Mouse (Mus musculus) liver, embryonic 13.5 days (tissue): ENCODE results near the gene Polr3gl. TPM values are rescaled to one million over a fixed set of nuclear protein-coding genes. Genes with fewer than 3 reads are reported as not detected.

Experiments used
- ATAC-seq: fragments of 200-750 bp; cut with Nextera tagmentation; 2 replicates; pipeline ENCODE4 v1.8.0; 2017; ENCODE audit warnings: low read depth, mild to moderate bottlenecking, moderate number of reproducible peaks, moderate library complexity
- DNase-seq: peaks from one replicate; pipeline ENCODE4 v3.0.0; 2022
- H3K27ac ChIP-seq: fragments of 300-500 bp; sonication (generic); 2 replicates; pipeline ENCODE4 v1.5.1; 2015; ENCODE audit warnings: moderate library complexity, mild to moderate bottlenecking, inconsistent platforms
- H3K27me3 ChIP-seq: fragments of 300-500 bp; sonication (generic); 2 replicates; pipeline ENCODE4 v1.6.1; 2015; ENCODE audit warnings: mild to moderate bottlenecking, inconsistent platforms
- H3K36me3 ChIP-seq: fragments of 300-500 bp; sonication (generic); 2 replicates; pipeline ENCODE4 v1.6.1; 2015; ENCODE audit warnings: mild to moderate bottlenecking, inconsistent platforms
- H3K4me1 ChIP-seq: fragments of 300-500 bp; sonication (generic); replicated peaks from 2 replicates; pipeline ENCODE4 v1.6.1; 2015; ENCODE audit warnings: inconsistent platforms
- H3K4me2 ChIP-seq: fragments of 300-500 bp; sonication (generic); 2 replicates; pipeline ENCODE4 v1.6.1; 2015; ENCODE audit warnings: inconsistent platforms, mild to moderate bottlenecking, moderate library complexity
- H3K4me3 ChIP-seq: fragments of 300-500 bp; sonication (generic); replicated peaks from 2 replicates; pipeline ENCODE4 v1.5.1; 2015; ENCODE audit warnings: mild to moderate bottlenecking, inconsistent platforms
- H3K9ac ChIP-seq: fragments of 300-500 bp; sonication (generic); 2 replicates; pipeline ENCODE4 v1.6.1; 2015; ENCODE audit warnings: mild to moderate bottlenecking, inconsistent platforms
- H3K9me3 ChIP-seq: fragments of 300-500 bp; sonication (generic); replicated peaks from 2 replicates; pipeline ENCODE4 v1.6.1; 2016; ENCODE audit warnings: inconsistent platforms
- WGBS: fragments of 180-500 bp; shearing (Covaris S2); methylation state at CpG from one replicate; pipeline ENCODE4 v1.1.7; 2015; ENCODE audit not compliant: insufficient replicate concordance; 5-methylcytosine and 5-hydroxymethylcytosine counted together
- polyA plus RNA-seq: library from polyadenylated mRNA; unstranded; fragments of >200 nt; fragmentation: Nextera tagmentation; extraction: Ambion mirVana; gene quantifications from 2 replicates; pipeline ENCODE4 v1.2.1, GENCODE M21; 2015

Gene Polr3gl
- polyA plus RNA-seq, 1 experiment from 2014 or later, result 13.0 TPM

GRCm38 (mm10) chr3:96569966-96570605 is 23.9 kb downstream of the Polr3gl start:
- no peak overlapping the region for H3K4me2 ChIP-seq
- no peaks in the 10 kb centered on the region for H3K27me3 ChIP-seq
- no peaks in the 10 kb centered on the region for H3K36me3 ChIP-seq
- H3K9ac ChIP-seq, result no peak overlapping the region
- H3K9me3 ChIP-seq, result no peaks in the 10 kb centered on the region
- ATAC-seq, result no peak
- H3K27ac ChIP-seq, result peak overlapping the region; percentile 41
- 75% methylated on average over 11 of the region's 11 CpGs for WGBS
- peaks cover 46% of the 10 kb centered on the region for H3K4me1 ChIP-seq
- DNase-seq, result no peak
- no peak overlapping the region for H3K4me3 ChIP-seq

- no peaks in the 10 kb centered on the region for H3K36me3 ChIP-seq
- no peak overlapping the region for H3K9ac ChIP-seq
- peaks cover 50% of the 10 kb centered on the region for H3K4me1 ChIP-seq
- no peaks in the 10 kb centered on the region for H3K27me3 ChIP-seq
- WGBS, result 87% methylated on average over 13 of the region's 13 CpGs
- no peak overlapping the region; the same call in 1 of the 2 replicates for H3K27ac ChIP-seq
- no peak overlapping the region for H3K4me3 ChIP-seq
- no peak overlapping the region for H3K4me2 ChIP-seq
- H3K9me3 ChIP-seq, result no peaks in the 10 kb centered on the region
- DNase-seq, result no peak
- no peak for ATAC-seq
Measured at GRCm38 (mm10) chr3:96569506-96569905, 24.5 kb downstream of the Polr3gl start.

DNA sequence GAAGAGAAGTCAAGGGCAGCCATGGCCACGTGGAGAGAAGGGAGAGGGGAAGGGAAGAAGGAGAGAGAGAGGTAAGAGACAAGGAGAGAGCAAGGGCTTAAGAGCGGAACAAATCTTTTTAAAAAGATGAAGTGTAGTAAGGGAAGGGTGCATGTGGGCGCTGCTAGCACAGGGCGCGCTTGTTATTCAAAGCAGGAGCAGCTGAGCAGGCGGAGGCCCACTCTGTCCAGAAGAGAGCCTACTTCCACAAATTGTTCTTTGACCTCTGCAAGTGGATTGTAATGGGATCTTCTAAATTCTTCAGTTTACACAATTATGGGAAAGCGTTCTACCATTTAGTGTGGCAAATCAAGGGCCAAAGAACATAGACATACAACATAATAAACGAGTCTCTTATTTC is 25.4 kb downstream of the Polr3gl start:
- Histone ChIP-seq H3K4me2 (no peak overlapping the region), H3K9ac (no peak overlapping the region), H3K27ac (no peak overlapping the region), H3K4me1 (peaks cover 50% of the 10 kb centered on the region), H3K27me3 (no peaks in the 10 kb centered on the region), H3K4me3 (no peak overlapping the region), H3K36me3 (no peaks in the 10 kb centered on the region), H3K9me3 (no peaks in the 10 kb centered on the region)
- no peak for DNase-seq
- no peak for ATAC-seq
- 68% methylated on average over 8 of the region's 8 CpGs for WGBS

DNA sequence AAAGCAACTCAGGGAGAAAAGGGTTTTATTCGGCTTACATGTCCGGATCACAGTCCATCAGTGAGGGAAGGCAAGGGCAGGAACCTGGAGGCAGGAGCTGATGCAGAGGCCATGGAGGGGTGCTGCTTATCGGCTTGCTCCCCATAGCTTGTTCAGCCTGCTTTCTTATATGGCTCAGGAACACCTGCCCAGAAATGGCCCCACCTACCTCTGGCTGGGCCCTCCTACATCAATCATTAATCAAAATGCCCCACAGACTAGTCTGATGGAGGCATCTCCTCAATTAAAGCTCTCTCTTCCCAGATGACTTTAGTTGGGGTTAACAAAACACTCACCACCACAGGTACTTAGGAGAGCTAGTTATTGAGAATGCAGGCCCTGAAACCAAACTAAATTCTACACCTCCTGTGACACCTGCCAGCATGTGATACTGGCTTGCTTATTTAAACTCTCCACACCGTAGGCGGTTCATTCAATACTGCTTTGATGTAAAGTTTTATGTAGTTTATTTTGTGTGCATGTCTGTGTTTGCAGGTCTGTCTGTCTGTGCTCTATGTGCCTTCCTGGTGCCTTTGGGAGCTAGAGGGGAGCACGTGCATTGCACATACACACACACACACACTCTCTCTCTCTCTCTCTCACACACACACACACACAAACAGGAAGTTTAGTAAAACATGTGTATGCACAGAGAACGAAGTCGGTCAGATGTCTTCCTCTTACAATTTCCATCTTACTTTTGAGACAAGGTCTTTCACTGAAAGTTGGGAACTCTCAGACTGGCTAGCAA is 27.1 kb downstream of the Polr3gl start:
- Histone ChIP-seq H3K27ac (no peak overlapping the region), H3K27me3 (no peaks in the 10 kb centered on the region), H3K4me2 (no peak overlapping the region), H3K4me3 (no peak overlapping the region), H3K9me3 (no peaks in the 10 kb centered on the region), H3K4me1 (peaks cover 60% of the 10 kb centered on the region), H3K9ac (no peak overlapping the region), H3K36me3 (no peaks in the 10 kb centered on the region)
- WGBS, result 66% methylated on average over 8 of the region's 8 CpGs
- ATAC-seq (no peak), DNase-seq (no peak)

DNA sequence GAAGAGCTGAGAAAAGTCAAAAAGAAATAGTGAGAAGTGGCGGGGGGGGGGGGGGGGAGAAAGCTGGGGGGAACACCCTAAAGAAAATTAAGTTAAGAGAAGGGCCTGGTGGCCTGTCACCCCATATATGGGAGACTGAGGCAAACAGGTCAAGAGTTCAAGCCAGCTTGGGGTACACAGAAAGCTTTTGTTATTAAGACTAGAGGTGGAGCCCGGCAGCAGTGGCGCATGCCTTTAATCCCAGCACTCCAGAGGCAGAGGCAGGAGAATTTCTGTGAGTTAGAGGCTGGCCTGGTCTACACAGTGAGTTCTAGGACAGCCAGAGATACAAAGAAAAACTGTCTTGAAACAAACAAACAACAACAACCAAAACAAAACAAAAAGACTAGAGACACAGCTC is 28.9 kb downstream of the Polr3gl start:
- no peaks in the 10 kb centered on the region for H3K9me3 ChIP-seq
- DNase-seq (no peak), ATAC-seq (no peak)
- 0 out of 2 replicates have a peak overlapping the region, but pooled peaks have one; percentile 40 for H3K9ac ChIP-seq
- peaks cover 67% of the 10 kb centered on the region for H3K4me1 ChIP-seq
- no peaks in the 10 kb centered on the region for H3K27me3 ChIP-seq
- H3K4me2 ChIP-seq, result peak overlapping the region; percentile 40
- H3K36me3 ChIP-seq, result peaks cover 14% of the 10 kb centered on the region
- WGBS, result 53% methylated on average over 3 of the region's 3 CpGs
- H3K27ac ChIP-seq, result peak overlapping the region; percentile 66
- no peak overlapping the region for H3K4me3 ChIP-seq

DNA sequence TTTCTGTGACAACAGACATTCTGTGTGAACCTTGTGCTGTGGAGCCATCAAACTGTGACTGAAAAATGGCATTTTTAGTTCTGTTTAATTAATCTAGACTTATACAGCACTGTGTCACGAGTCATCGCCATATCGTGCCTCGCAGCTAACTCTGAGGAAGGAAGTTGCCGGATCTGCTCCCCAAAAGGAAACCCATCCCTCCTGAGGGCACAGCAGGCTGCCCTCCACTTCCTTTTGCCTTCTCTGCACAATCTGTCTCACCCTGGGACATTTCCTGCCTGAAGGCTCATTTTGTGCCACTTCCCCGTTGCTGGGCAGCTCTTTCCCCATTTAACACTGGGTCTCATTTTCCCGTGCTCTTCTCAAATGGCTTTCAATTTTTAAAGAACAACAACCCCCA is 29.3 kb downstream of the Polr3gl start:
- Histone ChIP-seq H3K36me3 (peaks cover 19% of the 10 kb centered on the region), H3K27ac (peak overlapping the region; percentile 66), H3K9me3 (no peaks in the 10 kb centered on the region), H3K4me1 (peaks cover 72% of the 10 kb centered on the region), H3K4me2 (peak overlapping the region; percentile 40), H3K4me3 (no peak overlapping the region), H3K27me3 (no peaks in the 10 kb centered on the region), H3K9ac (peak overlapping the region; percentile 40)
- 14% methylated on average over 7 of the region's 7 CpGs for WGBS
- DNase-seq (no peak), ATAC-seq (peak; percentile 55; the same call in 1 of the 2 replicates)

GRCm38 (mm10) chr3:96563911-96564632 is 29.9 kb downstream of the Polr3gl start:
- DNase-seq, result no peak
- Histone ChIP-seq H3K9me3 (no peaks in the 10 kb centered on the region), H3K36me3 (peaks cover 24% of the 10 kb centered on the region), H3K9ac (0 out of 2 replicates have a peak overlapping the region, but pooled peaks have one; percentile 40), H3K27ac (peak overlapping the region; percentile 66), H3K27me3 (no peaks in the 10 kb centered on the region), H3K4me1 (peaks cover 75% of the 10 kb centered on the region), H3K4me3 (no peak overlapping the region), H3K4me2 (peak overlapping the region; percentile 40)
- WGBS, result 36% methylated on average over 10 of the region's 10 CpGs
- ATAC-seq, result peak; percentile 7; the same call in 1 of the 2 replicates

DNA sequence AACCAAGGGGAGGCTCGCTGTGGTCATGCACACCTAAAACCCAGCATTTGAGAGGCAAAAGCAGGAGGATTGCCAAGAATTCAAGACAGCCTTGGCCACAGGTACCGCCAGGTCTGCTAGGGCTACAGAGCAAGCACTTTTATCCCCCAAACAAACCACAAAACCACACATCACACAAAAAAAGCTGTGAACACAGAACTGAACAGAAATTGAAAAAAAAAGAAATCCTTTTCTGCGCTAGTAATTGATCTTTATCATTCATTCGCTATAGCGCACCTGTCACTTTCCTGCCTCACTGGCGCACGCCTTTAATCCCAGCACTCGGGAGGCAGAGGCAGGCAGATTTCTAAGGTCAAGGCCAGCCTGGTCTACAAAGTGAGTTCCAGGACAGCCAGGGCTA is 30.7 kb downstream of the Polr3gl start:
- H3K27me3 ChIP-seq, result no peaks in the 10 kb centered on the region
- WGBS, result 53% methylated on average over 8 of the region's 8 CpGs
- H3K27ac ChIP-seq, result no peak overlapping the region
- H3K4me2 ChIP-seq, result no peak overlapping the region
- no peaks in the 10 kb centered on the region for H3K9me3 ChIP-seq
- no peak for DNase-seq
- H3K4me1 ChIP-seq, result peaks cover 77% of the 10 kb centered on the region
- H3K9ac ChIP-seq, result no peak overlapping the region
- no peak overlapping the region for H3K4me3 ChIP-seq
- peaks cover 24% of the 10 kb centered on the region for H3K36me3 ChIP-seq
- ATAC-seq, result no peak

GRCm38 (mm10) chr3:96561946-96562681 is 31.9 kb downstream of the Polr3gl start:
- Histone ChIP-seq H3K9ac (0 out of 2 replicates have a peak overlapping the region, but pooled peaks have one; percentile 11), H3K27ac (peak overlapping the region; percentile 51), H3K4me1 (peaks cover 75% of the 10 kb centered on the region), H3K4me2 (peak overlapping the region; percentile 7; the same call in 1 of the 2 replicates), H3K9me3 (no peaks in the 10 kb centered on the region), H3K4me3 (no peak overlapping the region), H3K36me3 (peaks cover 24% of the 10 kb centered on the region), H3K27me3 (no peaks in the 10 kb centered on the region)
- DNase-seq, result no peak
- no peak for ATAC-seq
- 47% methylated on average over 10 of the region's 10 CpGs for WGBS

GRCm38 (mm10) chr3:96560881-96561668 is 32.9 kb downstream of the Polr3gl start:
- Histone ChIP-seq H3K27me3 (no peaks in the 10 kb centered on the region), H3K4me1 (peaks cover 80% of the 10 kb centered on the region), H3K9me3 (no peaks in the 10 kb centered on the region), H3K36me3 (peaks cover 24% of the 10 kb centered on the region), H3K4me3 (peak overlapping the region; percentile 74), H3K27ac (peak overlapping the region; percentile 87), H3K9ac (peak overlapping the region; percentile 90), H3K4me2 (peak overlapping the region; percentile 86)
- WGBS, result 69% methylated on average over 9 of the region's 9 CpGs
- ATAC-seq (no peak), DNase-seq (no peak)
